Mouse (Mus musculus) intestine, postnatal 0 days (tissue): Measurements from ENCODE around the gene Prrt2. TPM values are rescaled to one million over a fixed set of nuclear protein-coding genes. Genes with fewer than 3 reads are reported as not detected.

Source experiments
- ATAC-seq: fragments of 200-750 bp; cut with Nextera tagmentation; 2 replicates; pipeline ENCODE4 v1.8.0; 2017; ENCODE audit warnings: mild to moderate bottlenecking, moderate TSS enrichment, moderate library complexity
- H3K27ac ChIP-seq: fragments of 300-500 bp; sonication (generic); 2 replicates; pipeline ENCODE4 v1.5.1; 2014; ENCODE audit warnings: mild to moderate bottlenecking, low read depth, low read length, moderate library complexity
- H3K27me3 ChIP-seq: fragments of 300-500 bp; sonication (generic); replicated peaks from 2 replicates; pipeline ENCODE4 v1.6.1; 2014; ENCODE audit warnings: low read length, mixed read lengths; ENCODE audit not compliant: control insufficient read depth, insufficient read depth
- H3K36me3 ChIP-seq: fragments of 300-500 bp; sonication (generic); 2 replicates; pipeline ENCODE4 v1.6.1; 2014; ENCODE audit warnings: mild to moderate bottlenecking, moderate library complexity; ENCODE audit not compliant: control insufficient read depth, insufficient read depth
- H3K4me1 ChIP-seq: fragments of 300-500 bp; sonication (generic); replicated peaks from 2 replicates; pipeline ENCODE4 v1.6.1; 2014; ENCODE audit warnings: antibody characterized with exemption, low read length, mixed read lengths; ENCODE audit not compliant: control insufficient read depth, insufficient read depth
- H3K4me2 ChIP-seq: fragments of 300-500 bp; sonication (generic); replicated peaks from 2 replicates; pipeline ENCODE4 v1.6.1; 2014; ENCODE audit warnings: low read depth, mild to moderate bottlenecking, moderate library complexity
- H3K4me3 ChIP-seq: fragments of 300-500 bp; sonication (generic); 2 replicates; pipeline ENCODE4 v1.5.1; 2014; ENCODE audit warnings: low read depth, low read length
- H3K9ac ChIP-seq: fragments of 300-500 bp; sonication (generic); 2 replicates; pipeline ENCODE4 v1.6.1; 2014; ENCODE audit warnings: mild to moderate bottlenecking, low read depth, low read length
- H3K9me3 ChIP-seq: fragments of 300-500 bp; sonication (generic); 2 replicates; pipeline ENCODE4 v1.6.1; 2016; ENCODE audit warnings: mixed run types; ENCODE audit not compliant: control insufficient read depth
- CTCF ChIP-seq: sonication (generic); IDR thresholded peaks from 2 replicates; pipeline ENCODE4 v1.5.1; 2016; ENCODE audit warnings: low read depth, mild to moderate bottlenecking, control low read depth, antibody characterized with exemption, moderate library complexity
- WGBS: fragments of 180-500 bp; shearing (Covaris S2); extraction: QIAGEN DNeasy Blood & Tissue Kit; methylation state at CpG from one replicate; pipeline ENCODE4 v1.1.7; 2014; 5-methylcytosine and 5-hydroxymethylcytosine counted together
- polyA plus RNA-seq: library from polyadenylated mRNA; unstranded; fragments of >200 nt; fragmentation: Nextera tagmentation; extraction: Ambion mirVana; gene quantifications from 2 replicates; pipeline ENCODE4 v1.2.1, GENCODE M21; 2015

The Prrt2 gene
- 2.5 and 2.7 TPM in 2 replicates for polyA plus RNA-seq

DNA sequence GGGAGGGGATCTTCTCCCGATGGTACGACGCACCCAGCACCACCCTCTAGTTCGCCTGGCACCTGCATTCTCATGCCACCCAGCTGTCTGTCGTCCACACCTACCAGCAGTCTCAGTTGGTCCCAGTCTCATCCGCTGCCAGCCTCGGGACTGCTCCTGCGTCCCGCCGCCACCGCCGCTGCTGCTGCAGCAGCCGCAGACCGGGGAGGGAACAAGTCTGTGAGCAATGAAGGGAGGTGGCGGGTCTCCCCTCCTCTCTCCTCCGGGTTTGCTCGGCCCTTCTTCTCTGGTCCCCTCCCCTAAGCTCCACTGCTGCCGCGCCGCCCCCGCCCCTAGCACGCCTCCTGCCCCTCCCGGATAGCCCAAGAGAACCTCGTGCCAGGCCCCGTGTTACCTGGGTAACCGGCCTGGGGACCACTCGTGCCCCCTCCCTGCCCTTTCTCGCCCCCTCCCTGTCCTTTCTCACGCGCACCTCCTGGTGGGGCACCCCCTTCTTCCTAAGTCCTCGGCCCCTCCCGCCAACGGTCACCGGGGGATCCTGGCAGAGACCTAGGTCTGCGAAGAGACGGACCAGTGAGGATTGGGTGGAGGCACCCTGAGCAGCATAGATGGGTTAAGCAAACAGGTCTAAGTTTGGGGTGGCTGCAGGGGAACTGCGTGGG, at the start of gene Prrt2, which contains the start of gene Gm42742:
Gene Prrt2 (minus strand): TSS at position 311 of the 662 bp plus-strand sequence.
Gene Gm42742 (minus strand): TSS at position 197 of the 662 bp plus-strand sequence.
- Histone ChIP-seq H3K9me3 (no peaks in the 10 kb centered on the region), H3K9ac (0 out of 2 replicates have a peak within 1 kb of the TSS, but pooled peaks have one; percentile 11), H3K27ac (no peak within 1 kb of the TSS; the same call in 1 of the 2 replicates), H3K4me3 (peak within 1 kb of the TSS; percentile 41), H3K27me3 (no peaks in the 10 kb centered on the region), H3K36me3 (peaks cover 24% of the 10 kb centered on the region), H3K4me2 (peak within 1 kb of the TSS; percentile 73), H3K4me1 (peaks cover 11% of the 10 kb centered on the region; the same call in 1 of the 2 replicates)
- ATAC-seq: no peak
- 5% methylated on average over 35 of the region's 37 CpGs for WGBS
- no peak for TF ChIP-seq CTCF

DNA sequence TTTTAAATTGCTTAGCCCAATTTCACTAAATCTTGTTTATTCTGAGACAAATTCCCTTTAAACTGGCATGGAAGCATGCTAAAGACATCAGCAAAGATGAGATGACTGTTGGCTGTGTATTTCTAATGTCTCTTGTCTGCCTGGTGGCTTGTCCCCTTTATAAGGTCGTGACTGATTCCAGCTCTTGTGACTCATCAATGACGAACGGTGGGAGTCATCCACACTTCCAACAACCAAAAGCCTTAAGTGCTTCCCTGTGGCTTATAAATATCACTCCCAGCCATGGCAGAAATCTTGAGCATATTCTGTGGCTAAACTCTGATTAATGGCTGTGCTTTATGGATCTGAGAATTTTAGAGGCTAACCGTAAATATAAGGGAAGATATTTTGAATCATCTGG, 45.3 kb upstream of the Prrt2 start:
- Histone ChIP-seq H3K4me1 (no peaks in the 10 kb centered on the region), H3K9me3 (no peaks in the 10 kb centered on the region), H3K9ac (no peak overlapping the region), H3K4me3 (no peak overlapping the region), H3K27me3 (no peaks in the 10 kb centered on the region), H3K27ac (no peak overlapping the region), H3K36me3 (no peaks in the 10 kb centered on the region), H3K4me2 (no peak overlapping the region)
- no peak for ATAC-seq
- no peak for TF ChIP-seq CTCF
- 67% methylated on average over 4 of the region's 4 CpGs for WGBS

DNA sequence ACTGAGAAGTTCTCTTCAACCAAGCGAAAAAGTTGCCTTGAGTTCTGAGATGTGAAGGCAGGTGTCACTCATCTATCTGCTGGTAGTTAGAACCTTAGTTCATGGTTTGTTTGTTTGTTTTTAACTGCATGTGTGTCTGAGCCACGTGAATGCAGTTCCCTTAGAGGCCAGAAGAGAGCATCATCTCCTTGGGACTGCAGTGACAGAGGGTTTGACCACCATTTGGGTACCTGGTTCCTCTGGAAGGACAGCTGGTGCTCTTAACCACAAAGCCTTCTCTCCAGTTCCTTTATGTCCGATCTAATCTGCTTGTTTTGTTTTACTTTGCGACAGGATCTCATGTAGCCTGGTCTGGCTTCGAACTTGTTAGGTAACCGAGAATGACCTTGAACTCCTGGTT, 44.5 kb upstream of the Prrt2 start:
- H3K4me1 ChIP-seq: no peaks in the 10 kb centered on the region
- 84% methylated on average over 6 of the region's 6 CpGs for WGBS
- H3K9me3 ChIP-seq: no peaks in the 10 kb centered on the region
- H3K27me3 ChIP-seq: no peaks in the 10 kb centered on the region
- H3K4me3 ChIP-seq: no peak overlapping the region
- H3K9ac ChIP-seq: no peak overlapping the region
- ATAC-seq: no peak
- no peak overlapping the region for H3K4me2 ChIP-seq
- no peak overlapping the region for H3K27ac ChIP-seq
- peak; percentile 24; the same call in 1 of the 2 replicates for TF ChIP-seq CTCF
- H3K36me3 ChIP-seq: no peaks in the 10 kb centered on the region

DNA sequence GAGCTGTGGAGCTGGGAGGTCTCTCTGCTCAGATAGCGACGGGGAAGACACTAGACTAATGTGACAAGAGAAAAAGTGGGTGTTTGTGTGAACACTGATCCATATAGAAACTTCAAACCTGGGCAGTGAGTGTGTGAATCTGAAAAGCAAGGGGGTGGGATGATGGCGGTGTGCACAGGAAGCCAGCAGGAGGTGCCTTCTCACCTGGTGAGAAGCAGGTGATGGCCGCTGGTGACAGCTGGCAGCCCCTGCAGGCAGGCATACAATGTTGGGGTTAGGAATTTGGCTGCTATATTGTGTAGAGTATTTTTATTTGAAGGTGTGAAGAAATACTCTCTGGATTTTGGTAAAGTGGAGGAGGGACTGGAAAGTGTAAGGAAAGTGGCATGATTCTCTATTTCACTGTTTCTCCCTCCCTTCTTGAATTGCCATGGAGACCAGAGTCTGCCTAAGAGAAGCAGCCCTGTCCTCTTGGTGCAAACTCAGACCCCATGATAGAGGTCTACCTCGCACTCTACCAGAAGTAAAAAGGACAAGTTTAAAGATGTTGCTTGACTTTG, 34.1 kb upstream of the Prrt2 start:
- H3K4me2 ChIP-seq: no peak overlapping the region
- H3K27me3 ChIP-seq: peaks cover 15% of the 10 kb centered on the region; the same call in 1 of the 2 replicates
- H3K9me3 ChIP-seq: no peaks in the 10 kb centered on the region
- no peak overlapping the region for H3K9ac ChIP-seq
- WGBS: 63% methylated on average over 5 of the region's 5 CpGs
- peak; percentile 36 for TF ChIP-seq CTCF
- H3K36me3 ChIP-seq: no peaks in the 10 kb centered on the region
- H3K4me1 ChIP-seq: no peaks in the 10 kb centered on the region
- no peak for ATAC-seq
- no peak overlapping the region for H3K4me3 ChIP-seq
- no peak overlapping the region for H3K27ac ChIP-seq

DNA sequence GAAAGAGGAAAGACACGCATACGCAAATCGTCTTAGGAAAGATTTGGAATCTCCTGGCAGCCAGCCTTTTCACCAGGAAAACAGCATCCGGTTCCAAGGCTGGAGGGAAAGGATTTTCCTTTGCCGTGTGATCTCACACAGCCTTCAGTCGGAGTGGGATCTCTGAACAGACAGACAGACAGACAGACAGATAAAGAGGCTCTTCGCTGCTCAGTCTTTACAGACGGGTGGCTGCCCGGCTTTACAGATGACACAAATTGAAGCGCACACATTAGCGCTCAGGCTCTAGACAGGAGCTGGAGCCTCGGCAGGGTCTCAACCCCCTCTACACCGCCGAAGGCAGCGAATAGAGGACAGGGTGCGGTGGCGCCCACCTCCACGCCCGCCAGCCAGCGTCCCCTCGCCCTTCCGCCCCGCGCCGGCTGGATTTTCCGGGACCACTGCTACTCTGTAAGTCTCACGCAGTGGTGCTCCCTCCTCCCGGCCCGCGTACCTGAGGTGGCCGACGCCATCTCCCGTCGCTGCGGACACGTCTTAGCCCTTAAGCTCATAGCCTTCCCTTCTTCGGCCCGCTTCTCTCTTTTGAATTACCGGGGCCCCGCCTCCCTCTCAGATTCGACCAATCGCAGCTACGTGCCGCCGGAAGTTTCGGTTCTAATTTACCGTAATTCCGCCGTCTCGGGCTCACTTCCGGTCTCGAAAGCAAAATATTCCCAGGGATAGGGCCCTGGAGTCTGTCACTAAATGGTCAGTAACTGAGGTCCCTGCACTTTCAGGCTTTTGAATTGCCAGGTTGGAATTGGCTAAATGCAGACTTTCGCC, 21.1 kb upstream of the Prrt2 start, which contains the start of gene Kif22:
Gene Kif22 (minus strand): TSS at position 621 of the 822 bp plus-strand sequence.
- H3K27me3 ChIP-seq: no peaks in the 10 kb centered on the region
- H3K4me3 ChIP-seq: peak within 1 kb of the TSS; percentile 84
- peaks cover 5% of the 10 kb centered on the region; the same call in 1 of the 2 replicates for H3K4me1 ChIP-seq
- no peaks in the 10 kb centered on the region for H3K9me3 ChIP-seq
- H3K27ac ChIP-seq: 0 out of 2 replicates have a peak within 1 kb of the TSS, but pooled peaks have one; percentile 15
- no peak for TF ChIP-seq CTCF
- H3K9ac ChIP-seq: peak within 1 kb of the TSS; percentile 75
- no peaks in the 10 kb centered on the region for H3K36me3 ChIP-seq
- ATAC-seq: peak; percentile 78
- peak within 1 kb of the TSS; percentile 89 for H3K4me2 ChIP-seq
- WGBS: under 1% methylated on average over 53 of the region's 53 CpGs

DNA sequence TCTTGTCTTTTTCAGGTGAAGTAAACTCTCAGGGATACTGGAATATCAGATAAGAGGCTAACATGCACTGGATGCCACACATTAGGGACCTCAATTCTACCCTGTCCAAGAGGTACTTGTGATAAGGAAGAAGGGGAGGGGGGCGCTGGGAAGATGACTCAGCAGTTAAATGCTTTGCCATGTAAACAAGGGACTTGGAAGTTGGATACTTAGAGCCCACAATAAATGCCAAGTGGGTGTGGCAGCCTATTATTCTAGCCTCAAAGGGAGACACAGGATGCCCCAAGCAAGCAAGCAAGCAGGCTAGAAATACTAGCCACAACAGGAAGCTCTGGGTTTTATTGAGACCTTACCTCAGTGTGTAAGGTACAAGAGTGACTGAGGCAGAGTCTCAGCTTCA, 10.2 kb upstream of the Prrt2 start:
- H3K4me3 ChIP-seq: no peak overlapping the region
- H3K9ac ChIP-seq: no peak overlapping the region
- no peak overlapping the region for H3K27ac ChIP-seq
- no peak for TF ChIP-seq CTCF
- H3K4me2 ChIP-seq: no peak overlapping the region
- H3K9me3 ChIP-seq: no peaks in the 10 kb centered on the region
- 70% methylated on average over 1 of the region's 1 CpGs for WGBS
- H3K36me3 ChIP-seq: peaks cover 48% of the 10 kb centered on the region
- H3K4me1 ChIP-seq: peaks cover 4% of the 10 kb centered on the region; the same call in 1 of the 2 replicates
- ATAC-seq: no peak
- H3K27me3 ChIP-seq: no peaks in the 10 kb centered on the region
